Mouse (Mus musculus): ENCODE results near the gene Lbh. TPM values are rescaled to one million over a fixed set of nuclear protein-coding genes. Genes with fewer than 3 reads are reported as not detected.

Gene Lbh
- polyA plus RNA-seq, 1 experiment = 50.2 TPM

DNA sequence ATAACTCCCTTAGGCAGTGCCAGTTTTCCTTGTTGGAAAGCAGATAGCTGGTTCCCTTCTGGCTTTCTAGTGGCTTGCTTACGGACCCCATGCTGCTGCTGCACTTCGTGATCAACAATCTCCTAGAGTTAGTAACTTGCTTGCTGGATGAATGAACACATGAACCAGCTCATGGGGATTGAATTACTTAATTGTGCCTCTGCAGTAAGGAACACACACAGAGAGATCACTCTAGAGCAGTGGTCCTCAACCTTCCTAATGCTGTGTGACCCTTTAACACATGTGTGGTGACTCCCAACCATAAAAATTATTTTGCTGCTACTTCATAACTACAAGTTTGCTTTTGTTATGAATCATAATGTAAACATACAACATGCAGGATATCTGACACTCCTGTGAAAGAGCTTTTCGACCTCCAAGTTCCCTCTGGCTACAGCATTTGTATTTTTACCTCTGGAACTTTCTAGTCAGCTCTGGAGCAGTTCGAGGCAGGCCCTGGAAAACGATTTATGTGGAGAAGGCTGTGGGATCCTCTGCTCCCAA is 41.5 kb downstream of the Lbh start:
- TF ChIP-seq CTCF (IDR thresholded peaks at IDR 0.05; ENCODE audit: borderline replicate concordance, insufficient read depth, low read depth, low read length) (no peak), POLR2A (IDR thresholded peaks at IDR 0.05; ENCODE audit: borderline replicate concordance, insufficient read depth, low read length) (no peak)
- DNase-seq = no peak
- no peaks in the 10 kb centered on the region for H3K4me1 ChIP-seq (ENCODE audit: control insufficient read depth, insufficient read depth, low read length)
- H3K4me3 ChIP-seq (replicated peaks; ENCODE audit: insufficient read depth, low read depth, low read length) = no peak overlapping the region
- no peak overlapping the region for H3K27ac ChIP-seq (ENCODE audit: insufficient read depth, low read length)
- WGBS = 64% methylated on average over 5 of the region's 5 CpGs
- no peaks in the 10 kb centered on the region for H3K27me3 ChIP-seq (ENCODE audit: control insufficient read depth, insufficient read depth, low read length)

DNA sequence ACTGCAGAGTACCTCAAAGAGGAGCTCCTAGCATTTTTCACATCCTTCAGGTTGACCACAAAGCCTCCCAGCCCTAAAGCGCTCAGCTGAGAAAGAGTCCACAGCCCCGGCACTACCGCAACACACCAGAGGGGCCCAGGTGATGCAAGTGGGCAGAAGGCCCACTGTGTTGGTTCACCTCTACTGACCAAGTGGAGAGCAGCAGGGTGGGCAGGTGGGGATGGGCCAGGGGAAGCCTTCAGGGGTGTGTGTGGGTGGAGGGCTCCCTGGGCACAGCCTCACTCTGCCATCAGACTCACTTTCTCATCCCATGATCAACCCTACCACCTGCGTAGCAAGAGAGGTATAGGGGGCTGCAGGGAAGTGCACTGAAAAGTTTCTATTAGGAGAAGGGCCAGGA is 42.1 kb downstream of the Lbh start:
- no peak for DNase-seq
- TF ChIP-seq CTCF (IDR thresholded peaks at IDR 0.05; ENCODE audit: borderline replicate concordance, insufficient read depth, low read depth, low read length) (no peak), POLR2A (IDR thresholded peaks at IDR 0.05; ENCODE audit: borderline replicate concordance, insufficient read depth, low read length) (no peak)
- no peaks in the 10 kb centered on the region for H3K4me1 ChIP-seq (ENCODE audit: control insufficient read depth, insufficient read depth, low read length)

GRCm38 (mm10) chr17:72960873-72961272 is 42.8 kb downstream of the Lbh start:
- no peak overlapping the region for H3K27ac ChIP-seq (ENCODE audit: insufficient read depth, low read length)
- no peak overlapping the region for H3K4me3 ChIP-seq (replicated peaks; ENCODE audit: insufficient read depth, low read depth, low read length)
- 83% methylated on average over 2 of the region's 2 CpGs for WGBS
- no peak for DNase-seq
- TF ChIP-seq POLR2A (IDR thresholded peaks at IDR 0.05; ENCODE audit: borderline replicate concordance, insufficient read depth, low read length) (no peak), CTCF (IDR thresholded peaks at IDR 0.05; ENCODE audit: borderline replicate concordance, insufficient read depth, low read depth, low read length) (no peak)
- H3K4me1 ChIP-seq (ENCODE audit: control insufficient read depth, insufficient read depth, low read length) = no peaks in the 10 kb centered on the region
- no peaks in the 10 kb centered on the region for H3K27me3 ChIP-seq (ENCODE audit: control insufficient read depth, insufficient read depth, low read length)

More for the DNA sequence above, 42.1 kb downstream of the Lbh start:
- WGBS = 99% methylated on average over 4 of the region's 4 CpGs
- Histone ChIP-seq H3K4me3 (replicated peaks; ENCODE audit: insufficient read depth, low read depth, low read length) (no peak overlapping the region), H3K27me3 (ENCODE audit: control insufficient read depth, insufficient read depth, low read length) (no peaks in the 10 kb centered on the region), H3K27ac (ENCODE audit: insufficient read depth, low read length) (no peak overlapping the region)

- Histone ChIP-seq H3K27ac (ENCODE audit: insufficient read depth, low read length) (no peak overlapping the region), H3K27me3 (ENCODE audit: control insufficient read depth, insufficient read depth, low read length) (no peaks in the 10 kb centered on the region), H3K4me1 (ENCODE audit: control insufficient read depth, insufficient read depth, low read length) (no peaks in the 10 kb centered on the region), H3K4me3 (replicated peaks; ENCODE audit: insufficient read depth, low read depth, low read length) (no peak overlapping the region)
- no peak for DNase-seq
- TF ChIP-seq CTCF (IDR thresholded peaks at IDR 0.05; ENCODE audit: borderline replicate concordance, insufficient read depth, low read depth, low read length) = no peak
- no peak for TF ChIP-seq POLR2A (IDR thresholded peaks at IDR 0.05; ENCODE audit: borderline replicate concordance, insufficient read depth, low read length)
- WGBS = 72% methylated on average over 8 of the region's 8 CpGs
Measured at GRCm38 (mm10) chr17:72961953-72962630, 44.0 kb downstream of the Lbh start.

- WGBS = 84% methylated on average over 5 of the region's 5 CpGs
- Histone ChIP-seq H3K4me3 (replicated peaks; ENCODE audit: insufficient read depth, low read depth, low read length) (no peak overlapping the region), H3K27ac (ENCODE audit: insufficient read depth, low read length) (no peak overlapping the region), H3K4me1 (ENCODE audit: control insufficient read depth, insufficient read depth, low read length) (no peaks in the 10 kb centered on the region), H3K27me3 (ENCODE audit: control insufficient read depth, insufficient read depth, low read length) (no peaks in the 10 kb centered on the region)
- no peak for DNase-seq
- TF ChIP-seq CTCF (IDR thresholded peaks at IDR 0.05; ENCODE audit: borderline replicate concordance, insufficient read depth, low read depth, low read length) = no peak
Measured at GRCm38 (mm10) chr17:72965687-72966086, 47.6 kb downstream of the Lbh start.

GRCm38 (mm10) chr17:72966091-72966531 is 48.0 kb downstream of the Lbh start:
- H3K27me3 ChIP-seq (ENCODE audit: control insufficient read depth, insufficient read depth, low read length) = no peaks in the 10 kb centered on the region
- no peak for TF ChIP-seq POLR2A (IDR thresholded peaks at IDR 0.05; ENCODE audit: borderline replicate concordance, insufficient read depth, low read length)
- TF ChIP-seq CTCF (IDR thresholded peaks at IDR 0.05; ENCODE audit: borderline replicate concordance, insufficient read depth, low read depth, low read length) = no peak
- no peak for DNase-seq
- H3K4me3 ChIP-seq (replicated peaks; ENCODE audit: insufficient read depth, low read depth, low read length) = no peak overlapping the region
- H3K27ac ChIP-seq (ENCODE audit: insufficient read depth, low read length) = no peak overlapping the region
- H3K4me1 ChIP-seq (ENCODE audit: control insufficient read depth, insufficient read depth, low read length) = no peaks in the 10 kb centered on the region
- 58% methylated on average over 5 of the region's 5 CpGs for WGBS

DNA sequence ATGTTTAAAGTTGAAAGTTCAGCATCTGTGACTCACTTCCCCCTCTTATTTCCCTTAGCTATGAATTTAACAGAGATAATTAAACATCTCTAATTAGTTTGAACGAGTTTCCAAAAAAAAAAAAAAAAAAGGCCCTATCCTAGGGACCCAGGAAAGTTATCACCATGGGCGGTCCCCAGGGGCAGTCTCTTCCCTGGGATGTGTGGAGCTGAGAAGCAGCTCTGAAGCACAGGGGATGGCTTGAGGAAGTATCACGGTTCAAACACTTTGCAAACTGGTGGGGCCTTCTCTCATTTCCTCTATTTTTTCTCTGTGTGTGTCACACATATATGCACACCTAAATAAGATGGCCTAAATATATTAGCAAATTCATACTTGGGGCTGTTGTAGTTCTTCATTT is 48.8 kb downstream of the Lbh start:
- no peak for TF ChIP-seq POLR2A (IDR thresholded peaks at IDR 0.05; ENCODE audit: borderline replicate concordance, insufficient read depth, low read length)
- no peak for TF ChIP-seq CTCF (IDR thresholded peaks at IDR 0.05; ENCODE audit: borderline replicate concordance, insufficient read depth, low read depth, low read length)
- H3K27ac ChIP-seq (ENCODE audit: insufficient read depth, low read length) = no peak overlapping the region
- no peak overlapping the region for H3K4me3 ChIP-seq (replicated peaks; ENCODE audit: insufficient read depth, low read depth, low read length)
- H3K27me3 ChIP-seq (ENCODE audit: control insufficient read depth, insufficient read depth, low read length) = no peaks in the 10 kb centered on the region
- no peaks in the 10 kb centered on the region for H3K4me1 ChIP-seq (ENCODE audit: control insufficient read depth, insufficient read depth, low read length)
- no peak for DNase-seq
- whole genome bisulfite sequencing = 64% methylated on average over 3 of the region's 3 CpGs

All from cerebellum, adult 2 months (tissue).